In the genomic region with DNA sequence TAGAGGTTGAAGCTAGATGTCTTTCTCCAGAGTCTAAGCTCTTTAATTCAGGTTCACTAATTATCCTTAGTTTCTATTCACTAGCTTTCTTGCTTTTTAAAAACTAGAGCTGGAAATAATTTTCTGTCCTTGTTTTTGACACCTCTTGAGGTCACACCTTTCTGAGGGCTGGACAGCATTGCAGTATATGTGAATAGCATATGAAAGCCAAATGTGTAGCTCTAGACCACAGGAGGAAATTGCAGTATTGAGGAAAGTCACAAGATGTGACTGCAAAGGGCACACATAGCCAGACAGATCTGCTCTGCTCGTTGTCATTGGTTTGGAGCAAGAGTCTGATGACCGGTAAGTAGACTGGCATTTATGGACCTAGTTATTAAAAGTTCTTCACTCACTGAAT, we compare ENCODE assay signal across 20 mouse cellular contexts. TPM values are rescaled to one million over a fixed set of nuclear protein-coding genes. Genes with fewer than 3 reads are reported as not detected.
"Had no signal": no experiment of that assay in that cellular context is flagged by ENCODE, and none has a peak within 500 bp of the region (broad histone marks: within the 10 kb centered on the region; RNA-seq: fewer than 3 reads in every experiment).

A gene (plus strand): TSS at position 301 of the 400 bp plus-strand sequence.

- H3K4me2 ChIP-seq: neural tube, embryonic 13.5 days; neural tube, embryonic 15.5 days; stomach, embryonic 15.5 days had no signal

- H3K4me3 ChIP-seq: neural tube, embryonic 13.5 days; neural tube, embryonic 15.5 days; stomach, embryonic 15.5 days had no signal

- H3K9ac ChIP-seq: neural tube, embryonic 13.5 days; neural tube, embryonic 15.5 days; stomach, embryonic 15.5 days had no signal

- H3K36me3 ChIP-seq: neural tube, embryonic 13.5 days; neural tube, embryonic 15.5 days; stomach, embryonic 15.5 days had no signal

- H3K27me3 ChIP-seq: neural tube, embryonic 13.5 days; neural tube, embryonic 15.5 days; stomach, embryonic 15.5 days had no signal

- DNase-seq: retina, postnatal 1 day; right cerebral cortex, adult 18-20 months; right cerebral cortex, postnatal 14 days; right cerebral cortex, postnatal 25 days; right cerebral cortex, postnatal 4 days; spleen, adult 18-20 months; thymus, adult 18-20 months; thymus, adult 2 months; thymus, postnatal 14 days; thymus, postnatal 25 days; thymus, postnatal 36 days; thymus, postnatal 4 days had no signal

- H3K27ac ChIP-seq: neural tube, embryonic 13.5 days; neural tube, embryonic 15.5 days; stomach, embryonic 15.5 days; stomach, postnatal 0 days had no signal

- H3K4me1 ChIP-seq: neural tube, embryonic 13.5 days; neural tube, embryonic 15.5 days; stomach, embryonic 15.5 days had no signal

- H3K9me3 ChIP-seq: neural tube, embryonic 13.5 days; neural tube, embryonic 15.5 days; stomach, embryonic 15.5 days had no signal

RNA-seq across cellular contexts. Expression of the gene that starts here (rescaled TPM):
- total RNA-seq: neutrophil, adult 5-6 weeks had no signal
- polyA plus RNA-seq: neural tube, embryonic 13.5 days; neural tube, embryonic 15.5 days; stomach, embryonic 14.5 days; stomach, postnatal 0 days; thymus, adult 2 months; thymus, postnatal 0 days; urinary bladder, adult 2 months had no signal
